Mouse (Mus musculus) spleen, adult 2 months (tissue): ENCODE data around the gene Alg9.

Source experiments
- CTCF ChIP-seq: fragments of 200-500 bp; IDR thresholded peaks from 2 replicates; pipeline ENCODE4 v1.5.1; 2011; ENCODE audit warnings: mild to moderate bottlenecking, inconsistent platforms; ENCODE audit not compliant: insufficient read depth, insufficient read length, insufficient replicate concordance; ENCODE audit errors: extremely low read depth
- POLR2A ChIP-seq: fragments of 200-500 bp; IDR thresholded peaks from 2 replicates; pipeline ENCODE4 v1.6.1; 2011; ENCODE audit warnings: low read depth, low read length, inconsistent platforms

DNA sequence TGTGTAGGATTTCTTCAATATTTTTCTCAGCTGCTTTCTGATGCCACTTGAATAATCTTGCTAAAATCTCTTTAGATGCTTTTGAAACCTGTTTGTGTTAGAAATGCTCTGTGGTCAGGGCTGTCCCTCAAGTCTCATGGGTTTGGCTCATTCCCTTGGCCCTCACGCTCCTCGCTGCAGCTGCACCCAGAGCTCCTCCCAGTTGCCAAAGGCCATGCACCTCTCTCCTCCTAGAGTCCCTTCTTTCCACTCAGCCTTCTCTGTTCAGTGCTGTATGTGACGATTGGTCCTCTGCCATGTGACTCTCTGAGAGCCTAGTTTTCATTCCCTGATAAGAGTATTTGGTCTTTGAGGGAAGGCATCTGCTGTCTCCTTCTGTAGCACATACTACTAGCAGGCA lies 102.6 kb downstream of the Alg9 start:
- TF ChIP-seq CTCF, result no peak
- no peak for TF ChIP-seq POLR2A
